Mouse (Mus musculus): ENCODE data around the gene Gm8773.
A peak's percentile ranks its signal among the peaks of the same experiment; 100 is the strongest.

Gm8773 gene

DNA sequence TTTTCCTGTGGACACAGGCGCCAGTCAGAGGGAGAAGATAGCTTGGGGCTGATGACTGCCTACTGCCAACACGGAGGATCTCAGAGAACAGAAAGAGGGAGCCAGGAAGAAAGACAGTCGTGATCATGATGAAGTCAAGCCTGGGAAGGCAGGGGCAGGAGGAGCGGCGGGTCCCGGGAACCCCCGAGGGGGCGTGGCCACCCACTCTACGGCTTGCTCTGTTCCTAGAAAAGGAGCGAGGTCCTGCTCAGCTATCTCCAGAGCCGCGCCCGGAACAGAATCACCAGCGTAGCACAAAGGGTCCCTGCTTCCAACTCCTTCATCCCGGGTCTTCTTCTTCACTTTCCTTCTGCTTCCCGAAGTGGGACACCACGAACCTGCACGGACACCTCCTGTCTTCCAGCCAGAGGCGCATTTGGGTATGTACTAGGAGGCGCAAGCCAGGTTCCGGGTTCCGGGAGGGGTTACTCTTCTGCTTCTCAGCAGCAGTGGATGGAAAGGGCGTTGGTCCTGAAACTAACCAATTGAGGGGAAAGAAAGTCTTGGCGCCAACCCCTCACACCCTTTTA lies at the start of gene Gm8773:
Gm8773 (plus strand) TSS at position 51 of the 569 bp plus-strand sequence.
- DNase-seq (ENCODE audit: low spot score in 2 of 2) = no peak

DNA sequence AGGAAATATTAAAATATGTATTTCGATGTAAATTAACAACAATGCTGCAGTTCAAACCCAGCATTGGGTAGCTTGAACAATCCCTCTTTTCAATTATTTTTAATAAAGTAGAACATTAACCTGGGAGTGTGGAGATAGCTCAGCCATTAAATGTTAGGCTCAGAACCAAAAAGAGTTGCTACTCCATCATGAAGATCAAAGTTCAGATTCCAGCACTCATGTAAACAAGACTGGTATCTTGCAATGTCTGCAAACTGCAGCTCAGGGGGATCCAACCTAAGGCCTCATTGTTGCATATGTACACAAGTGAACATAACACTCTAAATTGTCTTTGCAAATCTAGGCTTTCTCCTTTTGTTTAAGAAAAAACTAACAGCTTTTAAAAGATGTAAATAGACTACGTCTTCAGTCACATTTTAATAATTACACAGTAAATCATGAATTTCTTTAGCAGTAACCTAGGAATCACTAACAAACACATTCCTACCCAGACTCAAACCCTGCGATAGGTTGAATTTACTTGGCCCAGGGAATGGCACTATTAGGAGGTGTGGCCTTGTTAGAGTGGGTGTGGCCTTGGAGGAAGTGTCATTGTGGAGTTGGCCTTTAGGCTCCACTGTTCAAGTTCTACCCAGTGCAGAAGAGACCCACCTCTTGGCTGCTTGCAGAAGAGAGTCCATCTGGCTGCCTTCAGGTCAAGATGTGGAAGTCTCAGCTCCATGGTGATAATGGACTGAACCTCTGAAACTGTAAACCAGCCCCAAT lies 39.8 kb upstream of the Gm8773 start:
- no peak for DNase-seq (ENCODE audit: low spot score in 2 of 2)

DNA sequence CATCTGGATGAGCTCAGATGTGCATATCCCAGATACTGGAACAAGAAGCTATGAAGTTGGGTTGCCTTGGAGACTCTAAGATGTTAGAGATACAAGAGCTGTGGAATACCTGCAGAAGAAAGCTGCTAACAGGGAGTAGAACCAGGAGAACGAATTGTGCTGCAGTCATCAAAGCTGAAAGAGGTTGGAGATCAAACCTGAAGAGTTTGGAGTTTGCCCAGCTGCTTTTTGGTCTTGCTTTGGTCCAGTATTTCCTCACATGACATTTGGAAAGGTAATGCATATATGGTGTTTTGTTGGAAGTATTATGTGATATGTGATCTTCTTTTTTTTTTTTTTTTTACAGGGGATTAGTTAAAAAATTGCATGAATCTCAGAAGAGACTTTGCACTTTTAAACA lies 37.5 kb upstream of the Gm8773 start:
- no peak for DNase-seq (ENCODE audit: low spot score in 2 of 2)

DNA sequence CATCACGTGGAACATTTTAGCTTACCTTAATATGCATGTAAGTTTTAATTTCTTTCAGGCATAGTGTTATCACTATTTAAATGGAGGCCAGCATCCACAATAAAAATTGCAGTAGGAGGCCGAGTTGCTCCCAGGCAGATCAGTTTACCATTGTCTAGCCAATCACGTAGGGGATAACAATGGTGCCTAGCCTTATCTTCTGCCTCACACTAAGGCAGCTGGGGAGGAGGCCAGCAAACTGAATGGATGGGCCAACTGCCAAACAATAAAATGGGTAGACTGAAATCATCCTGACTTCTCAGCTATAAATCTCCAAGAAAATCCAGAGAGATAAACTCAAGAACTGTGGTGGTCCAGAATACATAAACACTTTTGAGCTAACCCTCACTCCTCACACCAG lies 33.8 kb upstream of the Gm8773 start:
- DNase-seq (ENCODE audit: low spot score in 2 of 2) = no peak

DNA sequence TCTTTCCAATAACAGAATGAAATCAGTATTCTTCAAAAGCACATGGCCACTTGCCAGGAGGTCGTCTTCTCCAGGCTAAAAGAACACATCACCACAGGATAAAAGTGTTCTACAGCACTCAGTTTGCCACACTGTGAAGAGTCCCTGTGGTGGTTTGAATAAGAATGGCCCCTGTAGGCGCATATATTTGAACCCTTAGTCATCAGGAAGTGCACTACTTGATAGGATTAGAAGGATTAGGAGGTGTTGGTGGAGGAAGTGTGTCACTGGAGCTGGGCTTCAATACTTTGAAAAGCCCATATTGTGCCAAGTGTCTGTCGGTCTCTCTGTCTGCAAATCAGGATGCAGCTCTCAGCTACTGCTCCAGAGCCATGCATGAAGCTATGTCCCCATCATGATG lies 33.2 kb upstream of the Gm8773 start:
- no peak for DNase-seq (ENCODE audit: low spot score in 2 of 2)

DNA sequence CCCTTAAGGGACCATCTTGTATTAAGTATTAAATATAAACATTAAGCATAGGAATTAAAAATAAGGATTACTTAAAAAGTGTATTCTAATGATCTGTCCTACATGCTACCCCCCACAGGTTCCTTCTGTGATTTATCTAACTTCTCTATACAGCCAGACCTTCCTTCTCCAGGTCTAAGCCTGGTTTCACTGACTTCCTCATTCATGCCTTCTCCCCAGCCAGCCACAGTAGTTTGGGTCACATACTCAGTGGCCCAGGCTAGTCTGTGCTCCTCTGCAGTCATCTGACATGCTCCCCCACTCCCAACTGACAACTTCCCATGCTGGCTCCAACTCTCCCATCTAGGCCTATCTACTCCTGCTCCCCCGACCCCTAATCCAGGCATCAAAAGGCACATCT lies 22.5 kb upstream of the Gm8773 start:
- DNase-seq (ENCODE audit: low spot score in 2 of 2) = no peak

DNA sequence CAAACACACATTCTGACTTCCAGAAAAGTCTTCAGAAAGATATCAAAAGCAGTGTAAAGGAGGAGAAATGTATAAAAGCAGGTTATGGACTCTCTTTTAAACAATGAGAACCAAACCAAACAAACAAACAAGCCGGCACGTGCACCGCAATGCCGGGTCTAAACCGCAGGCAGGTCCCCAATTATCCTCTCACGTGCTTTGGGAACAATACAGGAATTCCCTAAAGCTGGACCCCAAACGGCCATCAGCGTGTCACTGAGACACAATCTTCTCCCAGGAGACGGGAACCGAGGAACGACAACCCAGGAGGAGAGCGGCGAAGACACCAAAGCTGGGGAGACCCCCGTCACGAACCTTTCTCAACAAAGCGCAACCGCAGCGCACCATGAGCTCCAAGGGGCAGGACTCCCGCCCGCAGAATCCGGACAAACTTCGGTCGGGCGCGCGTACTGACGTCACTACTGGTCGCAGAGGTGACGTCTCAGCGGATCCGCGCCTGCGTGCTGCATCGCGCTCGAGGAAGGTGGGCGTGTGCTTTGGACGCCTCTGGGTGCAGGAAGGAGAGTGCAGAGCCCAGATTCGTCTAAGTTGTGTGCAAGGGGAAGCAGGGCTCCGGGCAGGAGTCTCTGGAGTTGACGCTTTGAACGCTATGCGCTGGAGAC lies 14.4 kb upstream of the Gm8773 start, which contains the start of gene Gtpbp10:
Gtpbp10 (minus strand) TSS at position 460 of the 662 bp plus-strand sequence.
- peak; percentile 86 to 90 for DNase-seq (ENCODE audit: low spot score in 2 of 2)

DNA sequence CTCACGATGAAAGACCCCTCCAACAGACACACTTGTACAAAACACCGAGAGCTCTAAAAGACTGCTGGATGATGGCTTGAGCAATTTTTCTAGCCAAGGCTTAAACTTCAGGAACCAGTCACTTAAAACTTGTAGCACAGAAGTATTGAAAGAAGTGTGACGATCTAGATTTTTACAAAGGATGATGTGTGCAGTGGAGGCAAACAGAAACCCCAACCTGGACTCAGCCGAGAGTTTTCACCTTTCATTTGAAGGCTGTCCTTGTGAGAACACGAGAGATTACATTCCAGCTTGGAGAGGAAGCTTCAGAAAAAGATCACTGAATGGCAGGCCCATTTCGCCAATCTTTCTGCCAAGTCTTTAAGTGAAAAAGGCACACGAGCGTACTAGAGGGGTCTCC lies 13.8 kb upstream of the Gm8773 start:
- DNase-seq (ENCODE audit: low spot score in 2 of 2) = no peak

DNA sequence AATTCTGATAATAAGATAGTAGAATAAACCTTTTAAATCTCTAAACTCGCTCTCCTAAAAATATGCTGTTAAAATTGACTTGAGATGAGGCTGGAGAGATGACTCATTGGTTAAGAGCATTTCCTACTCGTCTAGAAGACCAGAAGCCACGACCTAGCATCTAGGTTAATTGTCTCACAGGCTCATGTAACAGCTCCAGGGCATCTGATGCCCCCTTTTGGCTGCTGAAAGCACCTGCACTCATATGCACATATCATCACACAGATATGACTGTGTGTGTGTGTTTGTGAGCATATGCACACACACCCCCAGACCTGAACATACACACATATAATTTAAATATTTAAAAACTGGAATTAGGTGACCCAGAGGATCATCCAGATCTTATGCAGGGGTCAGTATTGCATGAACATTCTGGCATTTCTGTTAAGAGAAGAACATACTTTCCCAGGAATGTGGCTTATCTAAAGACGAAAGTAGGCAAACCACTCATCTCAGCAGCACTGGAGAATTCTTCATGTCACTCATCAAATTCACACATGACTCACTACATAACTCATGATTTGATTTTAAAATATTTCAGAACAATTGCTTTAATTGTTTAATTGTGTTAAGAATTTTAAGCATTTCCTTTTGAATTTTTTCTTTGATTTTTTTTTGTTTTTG lies 12.4 kb upstream of the Gm8773 start:
- no peak for DNase-seq (ENCODE audit: low spot score in 2 of 2)

DNA sequence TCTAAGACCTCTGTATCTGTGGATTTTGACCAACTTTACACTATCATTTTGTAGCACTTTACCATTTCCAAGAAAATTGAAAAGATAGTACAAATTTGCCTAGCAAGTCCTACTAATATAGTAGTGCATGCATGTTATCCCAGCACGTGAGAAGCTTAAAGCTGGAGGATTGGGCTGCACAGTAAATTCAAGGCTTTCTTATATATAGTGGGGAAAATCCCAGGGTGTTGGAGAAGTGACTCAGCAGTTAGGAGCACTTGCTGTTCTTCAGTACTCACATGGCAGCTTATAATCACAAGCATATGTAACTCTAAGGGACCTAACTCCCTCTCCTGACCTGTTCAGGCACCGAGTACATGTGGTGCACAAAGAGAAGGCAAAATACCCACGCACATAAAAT lies 11.2 kb upstream of the Gm8773 start:
- DNase-seq (ENCODE audit: low spot score in 2 of 2) = no peak

DNA sequence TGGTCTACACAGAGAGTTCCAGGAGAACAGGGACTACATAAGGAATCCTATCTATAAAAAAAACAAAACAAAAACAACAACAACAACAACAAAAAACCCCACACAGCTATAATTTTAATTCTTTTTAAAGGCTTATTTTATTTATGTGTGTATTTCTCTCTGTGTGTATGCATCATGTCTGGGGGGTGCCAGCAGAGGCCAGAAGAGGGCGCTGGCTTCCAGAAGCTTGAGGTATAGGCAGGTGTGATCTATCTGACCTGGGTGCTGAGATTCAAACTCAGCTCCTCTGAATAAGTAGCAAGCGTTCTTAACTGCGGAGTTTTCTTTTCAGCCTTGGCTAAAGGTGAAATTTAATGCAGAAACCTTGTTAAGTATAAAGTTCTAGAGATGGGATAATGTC lies 14.1 kb downstream of the Gm8773 start:
- no peak for DNase-seq (ENCODE audit: low spot score in 2 of 2)

DNA sequence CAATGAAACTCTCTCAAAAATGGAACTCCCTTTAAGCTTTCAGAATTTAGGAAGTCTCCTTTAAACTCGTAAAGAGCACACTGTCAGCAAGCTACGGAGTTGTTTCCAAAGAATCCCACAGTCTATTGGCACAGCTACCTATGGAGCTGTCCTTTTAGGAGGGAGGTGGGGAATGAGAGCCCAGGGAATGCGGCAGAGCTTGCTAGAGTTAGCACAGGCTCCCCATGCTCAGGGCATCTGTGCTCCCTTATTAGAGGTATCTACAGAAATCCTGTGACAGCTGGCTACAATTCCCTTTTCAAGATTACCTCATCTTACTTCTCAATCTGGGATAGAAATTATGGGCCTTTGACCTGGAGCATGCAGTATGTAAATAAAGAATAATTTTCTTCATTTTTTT lies 36.9 kb downstream of the Gm8773 start:
- DNase-seq (ENCODE audit: low spot score in 2 of 2) = no peak

DNA sequence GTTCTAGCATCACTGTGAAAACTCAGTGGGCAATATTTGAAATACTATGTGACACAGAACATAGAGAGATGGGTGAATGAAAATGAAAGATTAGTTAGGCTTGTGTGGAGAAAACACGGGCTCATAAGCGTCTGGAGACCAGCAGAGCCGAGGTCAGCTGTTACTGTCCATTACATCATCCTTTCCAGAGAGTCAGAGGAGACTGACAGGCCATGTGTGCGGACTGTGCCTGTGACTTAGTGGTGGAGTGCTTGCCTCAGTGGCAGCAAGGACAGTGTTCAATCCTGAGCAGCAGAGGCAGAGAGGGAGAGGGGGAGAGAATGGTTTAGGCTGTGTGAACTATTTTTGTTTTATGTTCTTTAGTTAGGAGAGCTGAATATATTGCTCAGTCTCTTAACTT lies 44.7 kb downstream of the Gm8773 start:
- no peak for DNase-seq (ENCODE audit: low spot score in 2 of 2)

DNA sequence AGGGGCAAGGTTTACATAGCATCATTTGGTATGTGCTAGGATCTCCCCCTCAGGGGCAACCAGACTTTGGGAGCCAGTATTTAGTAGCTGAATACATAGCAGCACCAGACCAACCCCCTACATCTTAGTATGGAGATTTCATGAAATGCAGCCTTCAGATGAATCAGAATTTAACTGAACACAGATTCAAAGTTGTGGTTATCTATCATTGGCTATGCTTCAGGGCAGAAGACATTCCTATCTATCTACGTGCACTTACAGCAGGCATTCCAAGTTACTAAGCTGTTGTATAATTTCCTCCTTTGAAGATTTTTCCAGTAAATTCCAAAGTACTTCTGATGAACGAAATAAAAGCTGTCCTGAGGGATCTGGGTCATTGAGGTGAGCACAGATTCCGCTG lies 51.9 kb downstream of the Gm8773 start:
- no peak for DNase-seq (ENCODE audit: low spot score in 2 of 2)

All from heart, adult 9 months (tissue).